Mouse (Mus musculus) midbrain, embryonic 16.5 days (tissue): ENCODE data around the gene Gm8237. TPM values are rescaled to one million over a fixed set of nuclear protein-coding genes. Genes with fewer than 3 reads are reported as not detected.

Experiments
- polyA plus RNA-seq: library from polyadenylated mRNA; unstranded; fragments of >200 nt; fragmentation: Nextera tagmentation; extraction: Ambion mirVana; gene quantifications from 2 replicates; pipeline ENCODE4 v1.2.1, GENCODE M21; 2015

The Gm8237 gene
- polyA plus RNA-seq, 1 experiment from 2014 or later: 1.5 TPM

Other genes with a start within 250 kb of the Gm8237 start
- gene Gm8265, start 247.4 kb downstream of the Gm8237 start, polyA plus RNA-seq: not detected in 2 replicates
- gene Gm9603, start 192.9 kb downstream of the Gm8237 start, polyA plus RNA-seq: not detected in 2 replicates
- 1.4 TPM in 1 of 2 replicates, not detected in the other for gene Gm3373, start 138.8 kb downstream of the Gm8237 start, polyA plus RNA-seq
- gene Gm3383, start 72.4 kb downstream of the Gm8237 start, polyA plus RNA-seq: 4.6 and 6.3 TPM in 2 replicates
- not detected in 2 replicates for gene Gm3424, start 50.1 kb downstream of the Gm8237 start, polyA plus RNA-seq
- gene Gm3248, start 81.4 kb upstream of the Gm8237 start, polyA plus RNA-seq: 4.6 and 5.0 TPM in 2 replicates
- gene Gm3453, start 98.8 kb upstream of the Gm8237 start, polyA plus RNA-seq: 0.13 TPM in 1 of 2 replicates, not detected in the other
- gene Gm6337, start 177.9 kb upstream of the Gm8237 start, polyA plus RNA-seq: not detected in 2 replicates
- 3.9 and 7.0 TPM in 2 replicates for gene Gm8206, start 213.6 kb upstream of the Gm8237 start, polyA plus RNA-seq
- 5.9 and 6.3 TPM in 2 replicates for gene Gm3468, start 228.3 kb upstream of the Gm8237 start, polyA plus RNA-seq
- gene Gm3476, start 245.4 kb upstream of the Gm8237 start, polyA plus RNA-seq: not detected in 2 replicates